Mouse (Mus musculus) midbrain, embryonic 14.5 days (tissue): ENCODE measurements around the gene Mgat4e. TPM values are rescaled to one million over a fixed set of nuclear protein-coding genes. Genes with fewer than 3 reads are reported as not detected.

Experiments used
- ATAC-seq: fragments of 200-750 bp; cut with Nextera tagmentation; 2 replicates; pipeline ENCODE4 v1.8.0; 2017; ENCODE audit warnings: moderate number of reproducible peaks, moderate library complexity; ENCODE audit not compliant: low FRiP score, low TSS enrichment
- DNase-seq: peaks from one replicate; pipeline ENCODE4 v3.0.0-alpha.2; 2015
- H3K27ac ChIP-seq: fragments of 300-500 bp; sonication (generic); replicated peaks from 2 replicates; pipeline ENCODE4 v1.5.1; 2014; ENCODE audit warnings: mild to moderate bottlenecking, low read depth, low read length, moderate library complexity
- H3K27me3 ChIP-seq: fragments of 300-500 bp; sonication (generic); 2 replicates; pipeline ENCODE4 v1.6.1; 2014; ENCODE audit warnings: low read length, control low read depth, mixed read lengths; ENCODE audit not compliant: control insufficient read depth, insufficient read depth
- H3K36me3 ChIP-seq: fragments of 300-500 bp; sonication (generic); 2 replicates; pipeline ENCODE4 v1.6.1; 2014; ENCODE audit warnings: low read length, control low read depth; ENCODE audit not compliant: control insufficient read depth, insufficient read depth
- H3K4me1 ChIP-seq: fragments of 300-500 bp; sonication (generic); 2 replicates; pipeline ENCODE4 v1.6.1; 2014; ENCODE audit warnings: mild to moderate bottlenecking, antibody characterized with exemption, low read length, control low read depth; ENCODE audit not compliant: control insufficient read depth, insufficient read depth
- H3K4me2 ChIP-seq: fragments of 300-500 bp; sonication (generic); 2 replicates; pipeline ENCODE4 v1.6.1; 2014; ENCODE audit warnings: mild to moderate bottlenecking, low read length, moderate library complexity
- H3K4me3 ChIP-seq: fragments of 300-500 bp; sonication (generic); replicated peaks from 2 replicates; pipeline ENCODE4 v1.5.1; 2014; ENCODE audit warnings: low read depth, low read length
- H3K9ac ChIP-seq: fragments of 300-500 bp; sonication (generic); replicated peaks from 2 replicates; pipeline ENCODE4 v1.6.1; 2014; ENCODE audit warnings: mild to moderate bottlenecking, low read length, moderate library complexity
- H3K9me3 ChIP-seq: fragments of 300-500 bp; sonication (generic); 2 replicates; pipeline ENCODE4 v1.6.1; 2016; ENCODE audit warnings: low read length, control low read depth, mixed read lengths; ENCODE audit not compliant: control insufficient read depth
- WGBS: fragments of 180-500 bp; shearing (Covaris S2); extraction: QIAGEN DNeasy Blood & Tissue Kit; methylation state at CpG from one replicate; pipeline ENCODE4 v1.1.7; 2014; 5-methylcytosine and 5-hydroxymethylcytosine counted together
- polyA plus RNA-seq: library from polyadenylated mRNA; unstranded; fragments of >200 nt; fragmentation: Nextera tagmentation; extraction: Ambion mirVana; gene quantifications from 2 replicates; pipeline ENCODE4 v1.2.1, GENCODE M21; 2014

Gene Mgat4e
- polyA plus RNA-seq, 1 experiment from 2014 or later, result not detected

- WGBS, result 1% methylated on average over 43 of the region's 50 CpGs
- DNase-seq (no peak), ATAC-seq (no peak)
- Histone ChIP-seq H3K9ac (peak overlapping the region; percentile 95), H3K9me3 (no peaks in the 10 kb centered on the region), H3K36me3 (no peaks in the 10 kb centered on the region), H3K4me3 (peak overlapping the region; percentile 95), H3K27me3 (no peaks in the 10 kb centered on the region), H3K4me1 (peaks cover 35% of the 10 kb centered on the region), H3K27ac (peak overlapping the region; percentile 92), H3K4me2 (peak overlapping the region; percentile 77)
These were observed 10.9 kb upstream of the Mgat4e start for GRCm38 (mm10) chr1:134560396-134560795.

DNA sequence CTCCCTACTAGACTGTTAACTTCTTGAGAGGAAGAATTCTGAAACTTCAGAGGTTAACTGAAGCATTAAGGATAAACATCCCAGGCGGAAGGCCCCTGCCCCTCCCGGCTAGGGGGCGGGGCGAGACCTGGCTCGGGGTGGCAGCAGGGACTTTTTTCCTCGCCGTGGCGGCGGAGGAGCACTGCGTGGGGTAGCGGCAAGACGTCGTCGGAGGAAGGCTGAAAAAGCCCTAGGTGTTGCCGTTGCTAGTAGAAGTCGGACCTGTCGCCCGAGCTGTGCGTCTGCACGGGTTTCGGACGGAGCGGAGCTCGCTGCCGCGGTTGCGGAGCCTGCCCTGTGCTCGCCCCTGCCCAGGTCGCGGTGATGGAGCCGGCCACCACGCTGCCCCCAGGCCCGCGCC lies 10.5 kb upstream of the Mgat4e start, which contains the start of gene Kdm5b:
TSS of gene Kdm5b (plus strand) at position 196 of the 400 bp plus-strand sequence.
- Histone ChIP-seq H3K9me3 (no peaks in the 10 kb centered on the region), H3K4me2 (peak within 1 kb of the TSS; percentile 77), H3K36me3 (no peaks in the 10 kb centered on the region), H3K9ac (peak within 1 kb of the TSS; percentile 95), H3K27me3 (no peaks in the 10 kb centered on the region), H3K4me3 (peak within 1 kb of the TSS; percentile 95), H3K27ac (peak within 1 kb of the TSS; percentile 92), H3K4me1 (peaks cover 31% of the 10 kb centered on the region)
- DNase-seq (peak; percentile 94), ATAC-seq (peak; percentile 24)
- WGBS, result under 1% methylated on average over 34 of the region's 34 CpGs

GRCm38 (mm10) chr1:134559226-134559625 lies 9.7 kb upstream of the Mgat4e start:
- H3K27me3 ChIP-seq, result no peaks in the 10 kb centered on the region
- peaks cover 27% of the 10 kb centered on the region for H3K4me1 ChIP-seq
- no peak overlapping the region for H3K4me3 ChIP-seq
- H3K36me3 ChIP-seq, result no peaks in the 10 kb centered on the region
- H3K9ac ChIP-seq, result no peak overlapping the region
- no peak overlapping the region for H3K27ac ChIP-seq
- H3K4me2 ChIP-seq, result no peak overlapping the region
- H3K9me3 ChIP-seq, result no peaks in the 10 kb centered on the region
- DNase-seq, result no peak
- WGBS, result 79% methylated on average over 3 of the region's 3 CpGs
- ATAC-seq, result no peak

DNA sequence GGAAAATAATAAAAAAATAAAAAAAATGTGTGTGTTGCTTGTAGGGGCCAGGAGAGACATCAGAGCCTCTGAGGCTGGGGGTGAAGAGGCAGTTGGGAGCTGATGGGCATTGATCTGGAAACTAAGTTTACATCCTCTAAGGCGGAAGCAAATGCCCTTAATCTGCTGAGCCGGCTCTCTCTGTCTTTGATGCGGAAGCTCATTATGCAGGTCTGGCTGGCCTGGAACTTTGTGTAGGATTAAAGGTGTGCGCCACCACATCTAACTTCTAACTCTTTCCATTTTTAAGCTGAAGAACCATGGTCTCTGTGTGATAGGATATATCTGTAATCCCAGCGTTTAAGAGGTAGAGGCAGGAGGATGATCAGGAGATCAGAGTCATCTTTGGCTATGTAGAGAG lies 9.0 kb upstream of the Mgat4e start:
- H3K4me1 ChIP-seq, result peaks cover 22% of the 10 kb centered on the region
- no peak for DNase-seq
- ATAC-seq, result no peak
- no peak overlapping the region for H3K4me2 ChIP-seq
- H3K9ac ChIP-seq, result no peak overlapping the region
- H3K36me3 ChIP-seq, result no peaks in the 10 kb centered on the region
- H3K27me3 ChIP-seq, result no peaks in the 10 kb centered on the region
- H3K9me3 ChIP-seq, result no peaks in the 10 kb centered on the region
- H3K4me3 ChIP-seq, result no peak overlapping the region
- WGBS, result 29% methylated on average over 5 of the region's 5 CpGs
- H3K27ac ChIP-seq, result no peak overlapping the region

DNA sequence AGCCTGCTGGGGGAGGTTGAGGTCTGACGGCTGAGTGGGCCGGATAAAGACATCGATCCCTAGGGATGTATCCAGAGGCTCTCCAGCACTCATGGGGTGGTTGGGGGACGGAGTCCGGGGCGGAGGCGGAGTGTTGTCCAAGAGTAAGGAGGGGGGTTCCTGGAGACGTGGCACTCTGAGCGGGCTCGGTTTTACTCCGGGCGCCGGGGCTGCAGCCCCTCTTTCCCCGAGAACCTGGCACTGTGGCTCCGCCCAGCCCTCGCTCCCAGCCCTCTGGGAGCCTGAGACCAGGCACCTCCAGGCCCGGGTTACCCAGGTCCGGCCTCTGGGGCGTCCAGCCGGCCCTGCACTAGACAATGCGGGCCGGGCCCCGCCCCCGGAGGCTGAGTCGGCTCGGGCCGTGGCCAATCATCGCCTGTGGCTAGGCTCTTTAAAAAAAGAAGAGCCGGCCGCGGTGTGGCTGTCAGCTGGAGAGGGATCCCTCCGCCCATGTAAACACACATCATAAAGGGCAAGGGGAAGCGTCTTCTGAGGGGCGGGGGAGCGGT lies 7.3 kb upstream of the Mgat4e start:
- Histone ChIP-seq H3K4me2 (peak overlapping the region; percentile 86), H3K4me3 (peak overlapping the region; percentile 65), H3K9me3 (no peaks in the 10 kb centered on the region), H3K9ac (peak overlapping the region; percentile 82), H3K4me1 (peaks cover 8% of the 10 kb centered on the region; the same call in 1 of the 2 replicates), H3K27ac (peak overlapping the region; percentile 96), H3K27me3 (no peaks in the 10 kb centered on the region), H3K36me3 (no peaks in the 10 kb centered on the region)
- DNase-seq (peak; percentile 98), ATAC-seq (peak; percentile 95)
- WGBS, result under 1% methylated on average over 35 of the region's 35 CpGs

GRCm38 (mm10) chr1:134555871-134556670 lies 6.6 kb upstream of the Mgat4e start:
- Histone ChIP-seq H3K36me3 (no peaks in the 10 kb centered on the region), H3K9me3 (no peaks in the 10 kb centered on the region), H3K9ac (peak overlapping the region; percentile 82), H3K27me3 (no peaks in the 10 kb centered on the region), H3K4me3 (peak overlapping the region; percentile 65), H3K27ac (peak overlapping the region; percentile 96), H3K4me2 (peak overlapping the region; percentile 86), H3K4me1 (peaks cover 7% of the 10 kb centered on the region; the same call in 1 of the 2 replicates)
- WGBS, result under 1% methylated on average over 44 of the region's 46 CpGs
- ATAC-seq, result peak; percentile 42
- DNase-seq, result peak; percentile 77

GRCm38 (mm10) chr1:134555240-134555870 lies 5.9 kb upstream of the Mgat4e start:
- DNase-seq (no peak), ATAC-seq (no peak)
- 33% methylated on average over 13 of the region's 13 CpGs for WGBS
- Histone ChIP-seq H3K27ac (no peak overlapping the region; the same call in 1 of the 2 replicates), H3K4me3 (peak overlapping the region; percentile 65; the same call in 1 of the 2 replicates), H3K9me3 (no peaks in the 10 kb centered on the region), H3K36me3 (no peaks in the 10 kb centered on the region), H3K27me3 (no peaks in the 10 kb centered on the region), H3K4me1 (peaks cover 7% of the 10 kb centered on the region; the same call in 1 of the 2 replicates), H3K4me2 (peak overlapping the region; percentile 86), H3K9ac (0 out of 2 replicates have a peak overlapping the region, but pooled peaks have one; percentile 82)

GRCm38 (mm10) chr1:134552396-134552795 lies 2.9 kb upstream of the Mgat4e start:
- no peak overlapping the region for H3K4me3 ChIP-seq
- WGBS, result 79% methylated on average over 3 of the region's 3 CpGs
- H3K27me3 ChIP-seq, result no peaks in the 10 kb centered on the region
- peaks cover 7% of the 10 kb centered on the region; the same call in 1 of the 2 replicates for H3K4me1 ChIP-seq
- H3K9me3 ChIP-seq, result no peaks in the 10 kb centered on the region
- ATAC-seq (no peak), DNase-seq (no peak)
- no peaks in the 10 kb centered on the region for H3K36me3 ChIP-seq
- no peak overlapping the region for H3K9ac ChIP-seq
- H3K27ac ChIP-seq, result no peak overlapping the region
- no peak overlapping the region for H3K4me2 ChIP-seq
